Mouse (Mus musculus): ENCODE measurements around the gene Pde6h. TPM values are rescaled to one million over a fixed set of nuclear protein-coding genes. Genes with fewer than 3 reads are reported as not detected.

Gene Pde6h
- polyA plus RNA-seq, 1 experiment: 0.14 TPM

GRCm38 (mm10) chr6:136964609-136965510, 41.2 kb downstream of the Pde6h start:
- no peak for TF ChIP-seq POLR2A (IDR thresholded peaks at IDR 0.05; ENCODE audit: borderline replicate concordance, extremely low read depth, insufficient read depth, insufficient read length, poor library complexity, severe bottlenecking)
- no peak for TF ChIP-seq CTCF (IDR thresholded peaks at IDR 0.05; ENCODE audit: borderline replicate concordance, extremely low read depth, insufficient read depth, insufficient read length)
- DNase-seq (ENCODE audit: low read depth): no peak

- DNase-seq (ENCODE audit: low read depth): no peak
- TF ChIP-seq CTCF (IDR thresholded peaks at IDR 0.05; ENCODE audit: borderline replicate concordance, extremely low read depth, insufficient read depth, insufficient read length) (no peak), POLR2A (IDR thresholded peaks at IDR 0.05; ENCODE audit: borderline replicate concordance, extremely low read depth, insufficient read depth, insufficient read length, poor library complexity, severe bottlenecking) (no peak)
Measured at GRCm38 (mm10) chr6:136965912-136966311, 42.3 kb downstream of the Pde6h start.

- no peak for TF ChIP-seq CTCF (IDR thresholded peaks at IDR 0.05; ENCODE audit: borderline replicate concordance, extremely low read depth, insufficient read depth, insufficient read length)
- TF ChIP-seq POLR2A (IDR thresholded peaks at IDR 0.05; ENCODE audit: borderline replicate concordance, extremely low read depth, insufficient read depth, insufficient read length, poor library complexity, severe bottlenecking): no peak
- no peak for DNase-seq (ENCODE audit: low read depth)
Measured at GRCm38 (mm10) chr6:136967466-136967865, 43.8 kb downstream of the Pde6h start.

- peak; percentile 68 for DNase-seq (ENCODE audit: low read depth)
- TF ChIP-seq CTCF (IDR thresholded peaks at IDR 0.05; ENCODE audit: borderline replicate concordance, extremely low read depth, insufficient read depth, insufficient read length): peak; percentile 39; the same call in 1 of the 2 replicates
Measured at GRCm38 (mm10) chr6:136968877-136969276, 45.2 kb downstream of the Pde6h start.

- no peak for DNase-seq (ENCODE audit: low read depth)
- TF ChIP-seq CTCF (IDR thresholded peaks at IDR 0.05; ENCODE audit: borderline replicate concordance, extremely low read depth, insufficient read depth, insufficient read length) (no peak), POLR2A (IDR thresholded peaks at IDR 0.05; ENCODE audit: borderline replicate concordance, extremely low read depth, insufficient read depth, insufficient read length, poor library complexity, severe bottlenecking) (no peak)
Measured at GRCm38 (mm10) chr6:136979274-136980082, 55.8 kb downstream of the Pde6h start.

- peak; percentile 80 for DNase-seq (ENCODE audit: low read depth)
- TF ChIP-seq POLR2A (IDR thresholded peaks at IDR 0.05; ENCODE audit: borderline replicate concordance, extremely low read depth, insufficient read depth, insufficient read length, poor library complexity, severe bottlenecking) (no peak), CTCF (IDR thresholded peaks at IDR 0.05; ENCODE audit: borderline replicate concordance, extremely low read depth, insufficient read depth, insufficient read length) (peak; percentile 18; the same call in 1 of the 2 replicates)
Measured at GRCm38 (mm10) chr6:136980331-136980746, 56.7 kb downstream of the Pde6h start.

GRCm38 (mm10) chr6:136982581-136982980, 58.9 kb downstream of the Pde6h start:
- DNase-seq (ENCODE audit: low read depth): no peak
- TF ChIP-seq POLR2A (IDR thresholded peaks at IDR 0.05; ENCODE audit: borderline replicate concordance, extremely low read depth, insufficient read depth, insufficient read length, poor library complexity, severe bottlenecking) (no peak), CTCF (IDR thresholded peaks at IDR 0.05; ENCODE audit: borderline replicate concordance, extremely low read depth, insufficient read depth, insufficient read length) (no peak)

- no peak for TF ChIP-seq CTCF (IDR thresholded peaks at IDR 0.05; ENCODE audit: borderline replicate concordance, extremely low read depth, insufficient read depth, insufficient read length)
- no peak for TF ChIP-seq POLR2A (IDR thresholded peaks at IDR 0.05; ENCODE audit: borderline replicate concordance, extremely low read depth, insufficient read depth, insufficient read length, poor library complexity, severe bottlenecking)
- DNase-seq (ENCODE audit: low read depth): no peak
Measured at GRCm38 (mm10) chr6:136983201-136983600, 59.6 kb downstream of the Pde6h start.

- TF ChIP-seq CTCF (IDR thresholded peaks at IDR 0.05; ENCODE audit: borderline replicate concordance, extremely low read depth, insufficient read depth, insufficient read length) (no peak), POLR2A (IDR thresholded peaks at IDR 0.05; ENCODE audit: borderline replicate concordance, extremely low read depth, insufficient read depth, insufficient read length, poor library complexity, severe bottlenecking) (no peak)
- DNase-seq (ENCODE audit: low read depth): peak; percentile 51
Measured at GRCm38 (mm10) chr6:136986019-136986418, 62.4 kb downstream of the Pde6h start.

- no peak for TF ChIP-seq POLR2A (IDR thresholded peaks at IDR 0.05; ENCODE audit: borderline replicate concordance, extremely low read depth, insufficient read depth, insufficient read length, poor library complexity, severe bottlenecking)
- TF ChIP-seq CTCF (IDR thresholded peaks at IDR 0.05; ENCODE audit: borderline replicate concordance, extremely low read depth, insufficient read depth, insufficient read length): no peak
- DNase-seq (ENCODE audit: low read depth): peak; percentile 50
Measured at GRCm38 (mm10) chr6:136986718-136987117, 63.1 kb downstream of the Pde6h start.

GRCm38 (mm10) chr6:136988536-136989060, 65.0 kb downstream of the Pde6h start:
- DNase-seq (ENCODE audit: low read depth): no peak
- TF ChIP-seq POLR2A (IDR thresholded peaks at IDR 0.05; ENCODE audit: borderline replicate concordance, extremely low read depth, insufficient read depth, insufficient read length, poor library complexity, severe bottlenecking): no peak
